Mouse (Mus musculus): Measurements from ENCODE around the gene Zc3h15.
"Not testable (repeated sequence)": the region's sequence is repeated elsewhere in the genome, so short reads cannot be mapped to it uniquely, and the experiment has no call there.

The Zc3h15 gene

DNA sequence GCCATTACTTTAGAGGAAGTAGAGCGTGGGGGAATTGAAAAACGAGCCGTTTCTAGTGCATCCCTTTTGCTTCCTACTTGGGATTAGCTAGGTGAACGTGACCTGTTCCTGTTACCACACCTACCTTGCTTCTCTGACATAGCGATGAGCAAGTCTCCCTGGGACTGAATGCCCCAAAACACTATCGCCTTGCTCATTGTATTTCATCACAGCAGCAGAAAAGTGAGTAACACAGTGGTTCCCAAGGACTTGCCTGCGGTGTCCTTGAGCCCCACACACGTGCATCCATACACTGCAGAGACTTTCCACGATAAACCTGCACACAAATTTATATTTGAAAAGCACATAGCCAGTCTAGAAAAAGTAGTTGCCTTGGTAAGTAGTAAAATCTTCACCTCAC is 30.7 kb downstream of the Zc3h15 start:
- DNase-seq, result no peak

DNA sequence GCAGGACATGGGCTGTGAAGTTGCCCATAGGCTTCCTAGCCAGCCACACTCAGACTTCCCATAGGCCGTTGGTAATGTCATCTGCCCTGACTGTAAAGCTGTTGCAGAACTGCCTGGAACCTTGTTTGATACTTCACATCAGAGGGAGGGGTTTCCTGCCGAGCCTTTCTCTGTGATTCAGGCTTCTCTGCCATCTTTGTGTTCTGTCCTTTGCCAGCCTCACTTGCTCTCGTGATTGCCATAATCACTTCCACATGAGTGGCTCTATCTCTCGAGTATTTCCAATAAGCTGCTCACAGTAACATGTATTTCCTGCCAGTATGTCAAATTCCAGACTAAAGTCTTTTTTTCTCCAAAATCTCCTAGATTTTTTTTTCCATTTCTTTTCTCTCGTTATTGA is 31.4 kb downstream of the Zc3h15 start:
- no peak for DNase-seq

DNA sequence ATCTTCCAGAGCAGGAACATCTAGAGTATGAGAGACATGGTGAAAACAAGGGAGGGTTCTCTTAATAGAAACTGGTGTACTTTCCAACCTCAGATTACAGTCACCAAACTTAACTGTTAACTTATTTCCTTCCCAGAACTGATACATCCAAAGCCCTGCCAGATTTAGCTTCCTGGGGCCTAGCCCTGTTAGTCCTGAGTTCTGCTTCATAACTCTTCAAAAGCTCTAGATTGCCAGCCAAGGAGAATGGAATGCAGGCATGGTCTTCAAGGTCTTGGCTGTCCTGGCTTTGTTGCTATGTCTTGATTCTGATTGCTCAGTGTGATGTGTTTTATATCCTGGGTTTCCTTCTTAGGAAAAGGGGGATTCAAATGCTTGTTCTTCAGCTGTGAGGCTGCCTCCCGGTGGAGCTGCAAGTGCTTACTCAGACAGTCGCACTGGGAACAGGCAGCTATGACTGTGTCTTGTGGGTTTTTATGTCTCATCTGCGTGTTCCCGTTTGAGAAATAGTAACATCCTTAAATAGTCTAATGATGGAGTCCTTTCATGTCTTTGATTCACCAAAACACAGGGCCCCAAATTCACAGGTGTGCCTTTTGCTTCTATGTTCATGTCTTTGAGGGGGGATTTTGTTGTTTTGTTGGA is 32.1 kb downstream of the Zc3h15 start:
- no peak for DNase-seq

DNA sequence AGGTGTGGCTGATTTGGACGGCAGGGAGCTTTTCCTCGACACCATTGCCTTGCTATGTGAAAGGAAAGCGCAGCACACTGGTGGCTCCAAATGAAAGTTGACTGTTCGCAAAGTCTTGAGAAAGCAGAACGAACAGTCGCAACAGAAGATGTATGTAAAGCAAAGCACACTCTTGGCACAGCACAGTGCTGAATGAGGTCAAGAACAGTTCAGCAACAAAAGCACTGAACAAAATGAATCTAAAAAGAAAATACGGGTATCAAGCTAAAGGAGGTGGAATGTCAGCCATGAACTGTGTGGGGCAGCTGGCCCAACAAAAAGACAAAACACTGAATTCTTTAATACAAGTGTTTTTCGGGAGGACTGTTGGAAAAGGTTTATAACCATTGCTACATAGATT is 37.1 kb downstream of the Zc3h15 start:
- DNase-seq, result no peak

DNA sequence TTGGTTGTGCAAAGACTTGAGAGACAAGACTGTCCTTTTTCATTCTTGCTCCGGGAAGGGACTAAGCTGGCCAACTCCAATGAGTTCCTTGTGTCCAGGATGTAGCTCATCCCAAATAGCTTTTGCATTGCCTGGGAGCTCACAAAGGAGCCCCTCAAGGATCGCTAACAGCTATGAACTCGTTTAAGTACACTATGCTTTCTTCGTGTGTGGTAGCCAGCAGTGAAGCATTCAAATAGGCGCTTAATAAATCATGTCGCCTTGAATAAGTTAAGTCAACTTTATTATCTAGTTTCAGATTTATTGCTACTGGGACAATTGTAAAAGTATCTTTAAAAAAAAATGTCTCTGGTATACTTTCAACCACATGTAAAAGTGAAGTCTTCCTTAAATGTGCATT is 37.5 kb downstream of the Zc3h15 start:
- DNase-seq, result no peak

DNA sequence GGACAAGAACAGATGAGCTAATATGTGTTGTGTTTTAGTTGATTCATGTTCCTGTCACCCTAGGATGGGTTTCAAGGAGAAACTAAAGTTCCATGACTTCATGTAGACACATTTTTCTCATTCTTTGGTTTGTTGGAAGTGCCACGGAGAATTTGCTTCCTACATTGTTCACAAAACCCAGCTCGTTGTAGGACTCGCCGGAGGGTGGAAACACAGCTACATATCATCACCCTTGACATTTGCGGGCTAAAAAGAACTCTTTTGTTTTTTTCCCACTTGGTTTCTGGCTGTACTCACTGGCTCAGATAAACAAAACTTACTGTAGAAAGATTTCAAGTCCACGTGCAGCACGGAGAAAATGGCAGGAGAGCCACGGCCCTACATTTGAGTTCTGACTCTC is 38.0 kb downstream of the Zc3h15 start:
- no peak for DNase-seq

DNA sequence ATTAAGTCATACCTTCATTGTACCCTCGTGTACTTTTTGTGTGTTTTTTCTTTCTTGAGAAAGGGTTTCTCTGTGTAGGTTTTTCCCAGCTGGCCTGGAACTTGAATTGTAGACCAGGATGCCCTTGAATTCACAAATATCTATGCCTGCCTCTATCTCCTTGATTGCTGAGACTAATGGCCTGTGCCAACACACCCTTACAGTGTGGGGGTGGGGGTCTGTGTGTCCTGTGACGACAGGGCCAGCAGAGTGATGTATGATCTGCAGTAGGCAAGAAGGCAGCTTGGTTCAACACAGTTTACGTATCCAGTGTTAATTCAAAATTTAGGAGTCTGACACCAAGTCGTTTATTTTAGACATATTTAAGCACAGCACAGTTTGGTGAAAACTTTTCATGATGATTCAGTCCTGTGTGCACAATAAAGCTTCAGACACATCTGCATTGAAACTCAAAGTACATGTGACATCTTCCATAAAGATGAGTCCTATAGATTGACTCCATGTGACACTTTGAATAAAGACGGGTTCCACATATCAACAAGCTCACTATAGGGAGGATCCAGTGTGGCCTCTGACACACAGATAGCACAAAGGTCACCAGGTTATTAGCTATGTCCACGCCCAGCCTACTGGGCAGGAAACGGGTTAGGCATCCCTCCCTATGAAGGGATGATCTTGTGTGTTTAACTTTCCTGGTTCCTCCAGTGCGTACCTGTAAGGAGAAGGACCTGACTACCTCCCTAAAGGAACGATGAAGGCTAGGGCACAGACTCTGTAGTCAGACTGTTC is 39.7 kb downstream of the Zc3h15 start:
- DNase-seq, result no peak

DNA sequence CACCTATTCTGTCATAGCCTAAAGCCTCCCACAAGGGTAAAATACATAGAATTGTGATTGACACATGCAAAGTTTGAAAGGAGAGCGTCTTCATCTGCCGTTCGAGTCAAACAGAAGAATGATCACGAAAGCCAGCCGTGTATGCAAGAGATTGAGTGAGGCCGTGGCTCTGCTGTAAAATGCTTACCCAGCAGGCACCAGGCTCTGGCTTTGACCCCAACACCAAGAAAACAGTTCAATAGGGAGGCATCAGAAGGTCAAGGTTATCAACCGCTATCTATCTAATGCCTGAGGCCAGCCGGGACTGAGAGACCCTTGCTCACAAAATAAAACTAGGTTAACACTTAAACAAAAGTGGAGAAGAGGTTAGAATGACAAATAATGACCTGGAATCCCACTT is 40.5 kb downstream of the Zc3h15 start:
- no peak for DNase-seq

DNA sequence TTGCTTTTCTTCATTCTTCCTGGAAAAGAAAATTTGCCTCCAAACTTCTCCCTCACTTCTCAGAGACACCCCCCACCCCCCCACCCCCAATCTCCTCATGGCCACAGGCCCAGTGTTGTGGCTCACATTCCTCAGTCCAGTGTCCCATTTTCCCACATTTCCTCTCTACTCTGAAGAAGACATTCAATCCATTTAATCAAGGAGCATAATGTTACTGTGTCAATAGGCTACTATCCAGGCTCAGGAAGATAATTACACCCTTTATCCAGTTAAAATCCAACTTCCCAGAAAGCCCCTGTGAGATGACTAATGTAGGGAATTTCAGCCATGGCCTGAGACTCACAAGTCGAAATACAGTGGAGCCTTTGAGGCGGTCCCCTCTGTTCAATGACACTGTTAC is 46.1 kb downstream of the Zc3h15 start:
- DNase-seq, result no peak

DNA sequence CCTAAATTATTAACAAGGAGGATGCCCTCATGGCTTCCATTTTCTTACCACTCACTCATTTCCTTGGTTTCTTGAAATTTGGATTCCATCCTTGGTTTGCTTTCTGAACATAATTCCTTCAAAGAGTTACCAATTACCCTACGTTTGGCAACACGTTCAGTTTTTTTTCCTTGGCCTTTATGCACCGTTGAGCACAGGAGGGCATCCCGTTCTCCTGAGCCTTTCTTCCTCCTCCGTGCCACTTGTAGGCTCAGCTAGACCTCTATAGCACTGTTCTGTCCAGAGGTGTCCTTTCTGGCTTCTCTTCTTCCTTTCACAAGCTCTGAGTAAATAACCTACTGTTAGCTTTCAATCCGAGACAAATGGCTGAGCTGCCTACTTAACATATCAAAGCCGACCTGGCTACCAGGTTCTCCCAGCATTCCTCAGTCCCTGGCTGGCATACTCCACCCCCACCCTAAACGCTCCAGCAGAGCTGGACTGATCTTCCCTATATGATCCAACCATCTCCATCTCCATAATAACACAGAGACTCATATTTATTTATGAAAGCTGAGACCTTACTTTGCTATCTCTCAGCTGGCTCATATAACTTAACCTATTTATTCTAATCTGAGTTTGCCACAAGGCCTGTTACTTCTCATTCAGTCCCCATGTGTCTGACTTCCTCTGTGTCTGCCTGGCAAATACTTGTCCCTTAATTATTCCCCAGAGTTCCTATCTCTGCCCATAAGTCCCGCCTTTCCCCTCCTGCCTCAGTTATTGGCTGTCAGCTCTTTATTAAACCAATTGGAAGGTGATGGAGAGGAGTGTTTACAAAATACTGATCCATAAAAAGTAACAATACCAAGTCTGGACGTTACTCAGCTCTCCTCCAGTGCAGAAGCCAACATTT is 48.7 kb downstream of the Zc3h15 start:
- DNase-seq, result peak; percentile 73

DNA sequence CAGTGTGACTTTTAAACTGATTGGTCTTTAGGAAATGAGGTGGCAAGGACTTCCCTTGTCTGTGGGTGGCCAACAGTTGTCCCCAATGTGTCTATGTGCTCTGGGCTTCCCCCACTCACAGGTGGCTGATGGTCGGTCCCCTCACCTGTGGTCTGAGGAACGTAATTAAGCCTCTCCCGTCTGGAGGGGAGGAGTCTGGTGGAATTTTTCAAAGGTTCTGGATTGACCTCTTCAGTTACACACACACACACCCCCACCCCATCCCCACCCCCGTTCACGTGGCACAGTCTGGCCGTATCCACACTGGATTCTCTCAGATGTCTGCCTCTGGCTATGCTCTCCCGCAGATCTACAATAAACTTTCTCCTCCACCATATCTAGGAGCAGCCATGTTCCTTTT is 49.8 kb downstream of the Zc3h15 start:
- DNase-seq, result no peak

DNA sequence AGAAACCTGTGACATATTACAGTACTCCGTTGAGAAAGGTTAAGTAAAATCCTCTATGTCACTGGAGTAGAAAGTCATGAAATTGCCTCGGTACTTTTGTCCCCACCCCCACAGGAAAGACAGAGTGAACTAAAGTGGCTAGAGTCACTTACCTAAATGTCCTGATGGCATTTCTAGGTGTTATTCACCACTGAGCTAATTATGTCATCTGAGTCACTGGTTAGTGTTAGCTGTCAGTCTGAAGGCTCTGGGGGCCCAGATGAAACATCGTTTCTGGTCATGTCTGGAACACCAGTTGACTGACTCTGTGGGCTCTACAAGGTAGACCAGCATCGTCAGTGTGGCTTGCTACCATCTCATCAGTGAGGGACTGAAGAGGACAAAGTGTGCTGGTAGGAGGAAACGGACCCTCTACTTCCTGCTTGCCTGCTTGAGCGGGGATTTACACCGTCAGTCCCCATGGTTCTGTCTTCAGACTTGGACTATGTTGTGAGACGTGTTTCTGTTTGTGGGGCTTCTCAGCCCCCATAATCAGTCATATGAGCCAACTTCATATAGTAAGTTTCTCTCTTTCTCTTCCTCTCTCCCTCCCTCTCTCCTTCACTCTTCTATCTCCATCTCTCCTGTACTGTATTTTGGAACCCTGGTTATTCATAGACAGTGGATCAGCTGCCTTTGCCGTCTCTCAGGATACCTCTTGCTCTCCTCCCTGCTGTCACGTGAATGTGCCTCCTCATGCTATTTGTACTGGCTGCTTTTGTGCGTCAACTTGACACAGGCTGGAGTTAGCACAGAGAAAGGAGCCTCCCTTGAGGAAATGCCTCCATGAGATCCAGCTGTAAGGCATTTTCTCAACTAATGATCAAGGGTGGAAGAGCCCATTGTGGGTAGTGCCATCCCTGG is 51.4 kb downstream of the Zc3h15 start:
- no peak for DNase-seq

DNA sequence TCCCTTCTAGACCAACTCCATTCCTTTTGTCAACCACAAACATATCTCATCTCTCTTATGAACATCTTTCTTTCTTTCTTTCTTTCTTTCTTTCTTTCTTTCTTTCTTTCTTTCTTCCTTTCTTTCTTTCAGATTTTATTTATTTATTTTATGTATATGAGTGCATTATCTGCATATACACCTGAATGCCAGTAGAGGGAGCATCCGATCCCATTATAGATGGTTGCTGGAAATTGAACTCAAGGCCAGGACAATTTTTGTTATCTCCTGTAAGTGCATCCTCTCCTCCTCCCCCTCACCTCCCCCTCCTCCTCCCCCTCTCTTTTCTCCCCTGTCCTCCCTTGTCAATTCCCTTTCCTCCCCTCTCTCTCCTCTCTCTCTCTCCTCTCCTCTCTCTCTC is 54.2 kb downstream of the Zc3h15 start:
- DNase-seq, result no peak

DNA sequence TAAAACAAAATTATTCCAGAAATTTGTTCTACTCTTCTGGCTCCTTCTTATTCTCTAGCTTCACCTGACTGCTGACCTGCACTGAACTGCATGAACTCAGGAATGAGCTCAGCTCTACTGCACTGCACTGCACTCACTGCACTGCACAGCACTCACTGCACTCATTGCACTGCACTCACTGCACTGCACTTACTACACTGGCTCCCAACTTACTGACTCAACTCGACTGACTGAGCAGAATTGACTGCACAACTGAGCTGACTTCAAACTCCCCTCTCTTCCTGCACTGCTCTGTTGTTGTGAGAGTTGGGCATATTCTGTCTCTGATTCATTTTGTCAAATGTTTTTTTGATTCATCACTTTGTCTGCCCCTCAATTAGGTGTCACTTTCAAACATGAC is 55.1 kb downstream of the Zc3h15 start:
- DNase-seq, result no peak

DNA sequence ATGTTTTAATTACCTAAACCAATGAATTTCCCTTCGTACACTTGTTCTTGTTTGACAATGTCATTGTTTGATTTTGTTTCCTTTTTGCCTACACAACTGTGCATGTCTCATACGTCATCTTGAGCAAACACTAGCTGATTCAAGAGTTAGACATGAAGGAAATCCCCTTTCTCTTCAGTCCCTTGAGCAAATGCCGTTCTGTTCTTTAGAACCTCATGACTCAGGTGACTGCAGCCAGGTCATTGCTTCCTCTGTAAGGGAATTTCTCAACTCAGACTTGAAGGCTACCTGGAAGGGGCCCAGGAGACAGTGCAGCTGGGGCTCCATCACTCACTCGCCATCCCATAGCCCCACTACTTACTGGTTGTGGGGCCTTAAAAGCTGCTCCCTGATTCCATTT is 56.4 kb downstream of the Zc3h15 start:
- no peak for DNase-seq

DNA sequence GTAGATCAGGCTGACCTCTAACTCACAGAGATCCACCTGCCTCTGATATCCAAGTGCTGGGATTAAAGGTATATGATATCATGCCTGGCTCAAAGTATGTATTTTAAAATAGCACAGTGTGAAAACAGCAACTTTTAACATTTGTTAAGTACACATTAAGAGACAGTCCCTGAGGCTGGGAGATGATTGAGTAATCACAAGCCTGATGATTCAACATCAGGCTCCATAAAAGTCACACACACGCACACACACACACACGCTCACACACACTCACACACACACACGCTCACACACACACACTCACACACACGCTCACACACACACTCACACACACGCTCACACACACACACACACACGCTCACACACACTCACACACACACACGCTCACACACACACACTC is 58.2 kb downstream of the Zc3h15 start:
- no peak for DNase-seq

DNA sequence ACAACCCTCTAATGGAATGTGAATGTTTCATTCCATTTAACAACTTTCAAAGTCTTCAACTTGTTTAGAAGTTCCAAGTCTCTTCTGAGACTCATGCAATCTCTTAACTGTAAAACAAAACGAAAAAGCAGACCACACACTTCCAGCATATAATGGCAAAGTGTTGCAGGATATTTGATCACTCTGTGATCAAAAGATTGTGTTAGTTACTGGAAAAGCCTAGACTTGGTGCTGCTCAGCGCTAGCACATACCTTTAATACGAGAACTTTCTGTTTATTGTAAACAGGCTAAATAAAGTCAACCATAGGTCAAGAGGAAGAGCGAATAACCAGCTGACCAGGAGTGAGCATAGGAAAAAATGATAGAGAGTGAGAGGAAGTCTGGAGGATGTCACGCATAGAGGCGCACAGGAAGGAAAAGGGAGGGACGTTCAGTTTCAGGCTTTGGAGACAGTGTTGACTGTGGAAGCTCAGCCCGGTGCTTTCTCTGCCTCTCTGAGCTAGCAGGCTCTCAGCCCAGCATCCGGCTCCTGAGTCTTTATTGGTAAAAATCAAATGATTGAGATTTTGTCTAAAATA is 61.4 kb downstream of the Zc3h15 start:
- no peak for DNase-seq

DNA sequence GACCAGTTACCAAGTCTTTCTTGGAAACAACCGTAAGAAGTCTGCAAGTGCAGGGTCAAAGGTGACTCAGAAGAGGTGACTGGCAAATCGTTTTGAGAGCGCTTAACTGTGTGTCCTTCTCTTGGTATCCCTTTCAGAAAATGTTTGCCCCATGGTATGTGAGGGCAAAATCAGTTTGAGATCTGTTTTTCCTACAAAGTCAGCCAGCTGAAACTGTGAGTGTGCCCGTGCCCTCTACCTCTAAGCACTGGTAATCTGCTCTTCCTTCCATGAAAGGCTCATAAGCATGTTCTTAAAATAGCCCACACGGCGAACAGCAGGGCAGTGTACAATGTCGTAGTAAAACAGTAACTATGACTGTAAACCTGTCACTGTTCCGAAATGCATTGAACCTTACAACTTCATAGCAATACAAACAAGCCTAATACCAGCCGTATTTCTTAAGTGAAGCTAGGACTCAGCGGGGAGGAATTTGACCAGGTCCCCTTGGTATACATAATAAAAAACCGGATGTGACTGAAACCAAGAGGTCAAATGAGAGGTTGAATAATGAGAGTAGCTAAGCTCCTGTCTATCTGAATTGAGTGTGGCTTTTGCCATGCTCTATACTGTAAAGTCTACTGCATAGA is 65.8 kb downstream of the Zc3h15 start:
- DNase-seq, result peak; percentile 94

DNA sequence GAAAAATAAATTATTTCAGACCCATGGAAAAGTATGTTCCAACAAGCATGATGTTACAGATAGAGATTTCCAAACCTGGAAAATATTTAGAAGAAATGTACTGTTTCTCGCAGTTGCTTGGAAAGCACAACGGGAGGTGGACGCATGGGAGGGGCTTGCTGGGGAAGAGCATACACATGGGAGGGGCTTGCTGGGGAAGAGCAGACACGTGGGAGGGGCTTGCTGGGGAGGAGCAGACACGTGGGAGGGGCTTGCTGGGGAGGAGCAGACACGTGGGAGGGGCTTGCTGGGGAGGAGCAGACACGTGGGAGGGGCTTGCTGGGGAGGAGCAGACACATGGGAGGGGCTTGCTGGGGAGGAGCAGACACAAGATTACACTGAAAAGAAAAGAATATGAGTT is 69.0 kb downstream of the Zc3h15 start:
- DNase-seq, result not testable (repeated sequence)

DNA sequence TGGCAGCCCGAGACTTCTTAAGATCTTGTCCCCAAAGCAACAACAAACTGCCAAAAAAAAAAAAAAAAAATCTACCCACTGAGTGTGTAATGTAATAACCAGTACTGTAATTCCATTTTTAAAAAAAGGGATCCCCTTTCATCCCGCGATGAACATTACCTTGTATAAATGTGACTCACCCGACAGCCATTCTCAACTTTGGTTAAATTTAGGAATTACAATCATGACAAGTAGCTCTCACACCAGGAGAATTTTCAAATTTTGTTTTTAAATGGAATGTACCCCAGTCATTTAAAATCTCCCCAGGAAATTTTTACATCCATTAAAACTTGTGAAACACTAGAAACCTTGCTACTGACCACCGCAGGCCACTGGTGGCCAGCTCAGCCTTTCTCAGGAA is 69.7 kb downstream of the Zc3h15 start:
- no peak for DNase-seq

Measured in kidney, adult 11 months (tissue).